Mouse (Mus musculus): ENCODE data around the gene Plxdc2. TPM values are rescaled to one million over a fixed set of nuclear protein-coding genes. Genes with fewer than 3 reads are reported as not detected.

Plxdc2 gene
- 6.7 and 7.1 TPM in 2 replicates for polyA plus RNA-seq (2012; rRNA removed)

DNA sequence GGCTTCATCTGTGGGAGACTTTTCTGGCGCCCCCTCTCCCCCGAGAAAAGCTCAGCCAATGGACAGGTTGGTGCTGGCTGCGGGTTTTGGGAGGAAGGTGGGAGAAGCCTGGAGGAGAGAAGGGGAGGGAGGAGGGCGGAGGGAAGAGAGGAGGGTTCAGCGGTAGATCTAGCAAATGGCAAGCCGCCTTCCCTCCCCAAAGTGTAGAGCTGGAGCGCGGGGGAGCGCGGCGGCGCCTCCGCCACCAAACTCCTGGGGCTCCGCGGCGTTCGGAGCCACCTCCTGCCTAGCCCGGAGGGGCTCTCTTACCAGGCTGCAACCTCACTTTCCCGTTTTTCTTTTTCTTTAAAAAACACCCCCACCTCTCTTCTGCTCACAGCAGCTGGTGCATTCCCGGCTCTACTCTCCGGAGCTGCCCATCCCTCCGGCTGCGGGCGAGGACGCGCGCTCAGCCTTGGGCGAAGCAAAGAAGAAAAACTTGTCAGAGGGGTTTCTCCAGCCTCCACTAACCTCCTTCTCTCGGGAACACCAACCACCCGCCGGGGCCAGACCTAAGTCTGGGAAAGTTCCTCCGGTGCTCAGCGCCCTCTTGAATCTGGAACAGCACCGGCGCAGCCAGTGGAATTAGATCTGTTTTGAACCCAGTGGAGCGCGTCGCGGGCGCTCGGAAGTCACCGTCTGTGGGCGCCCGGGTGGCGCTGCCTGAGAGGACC, at the start of gene Plxdc2:
Plxdc2 (plus strand) TSS at position 199 of the 713 bp plus-strand sequence.

